Mouse (Mus musculus) spleen, adult 2 months (tissue): Measurements from ENCODE around the gene Tlr9.

ENCODE experiments used
- CTCF ChIP-seq: fragments of 200-500 bp; IDR thresholded peaks from 2 replicates; pipeline ENCODE4 v1.5.1; 2011; ENCODE audit warnings: mild to moderate bottlenecking, inconsistent platforms; ENCODE audit not compliant: insufficient read depth, insufficient read length, insufficient replicate concordance; ENCODE audit errors: extremely low read depth
- POLR2A ChIP-seq: fragments of 200-500 bp; IDR thresholded peaks from 2 replicates; pipeline ENCODE4 v1.6.1; 2011; ENCODE audit warnings: low read depth, low read length, inconsistent platforms

GRCm38 (mm10) chr9:106209954-106210353 is 12.4 kb upstream of the Tlr9 start:
- TF ChIP-seq POLR2A (no peak), CTCF (no peak)
